Mouse (Mus musculus) lung, adult 2 months (tissue): ENCODE measurements at regions not wholly inside any gene's neighbourhood (a gene's known extent, or its start where the extent isn't known, plus 50 kb on each side); places are given as distances from the start of the nearest gene placed in this dataset.

Experiments used
- DNase-seq: peaks from one replicate; pipeline ENCODE4 v3.0.0; 2022
- H3K4me1 ChIP-seq: fragments of 200-500 bp; 2 replicates; pipeline ENCODE4 v1.6.1; 2011; ENCODE audit warnings: low read length; ENCODE audit not compliant: control insufficient read depth, insufficient read depth
- H3K4me3 ChIP-seq: fragments of 200-500 bp; replicated peaks from 2 replicates; pipeline ENCODE3; 2011; ENCODE audit warnings: low read depth, mild to moderate bottlenecking, control low read depth, low read length; ENCODE audit errors: extremely low read depth
- CTCF ChIP-seq: fragments of 200-500 bp; IDR thresholded peaks from 2 replicates; pipeline ENCODE4 v1.5.1; 2011; ENCODE audit warnings: mild to moderate bottlenecking, low read length, control low read depth; ENCODE audit not compliant: insufficient read depth
- POLR2A ChIP-seq: fragments of 200-500 bp; IDR thresholded peaks from 2 replicates; pipeline ENCODE4 v1.6.1; 2011; ENCODE audit warnings: low read depth, mild to moderate bottlenecking, control low read depth, low read length, borderline replicate concordance; ENCODE audit errors: extremely low read depth
- WGBS: fragments of 180-500 bp; shearing (Covaris S2); methylation state at CpG from one replicate; pipeline ENCODE4 v1.1.7; 2018; 5-methylcytosine and 5-hydroxymethylcytosine counted together

DNA sequence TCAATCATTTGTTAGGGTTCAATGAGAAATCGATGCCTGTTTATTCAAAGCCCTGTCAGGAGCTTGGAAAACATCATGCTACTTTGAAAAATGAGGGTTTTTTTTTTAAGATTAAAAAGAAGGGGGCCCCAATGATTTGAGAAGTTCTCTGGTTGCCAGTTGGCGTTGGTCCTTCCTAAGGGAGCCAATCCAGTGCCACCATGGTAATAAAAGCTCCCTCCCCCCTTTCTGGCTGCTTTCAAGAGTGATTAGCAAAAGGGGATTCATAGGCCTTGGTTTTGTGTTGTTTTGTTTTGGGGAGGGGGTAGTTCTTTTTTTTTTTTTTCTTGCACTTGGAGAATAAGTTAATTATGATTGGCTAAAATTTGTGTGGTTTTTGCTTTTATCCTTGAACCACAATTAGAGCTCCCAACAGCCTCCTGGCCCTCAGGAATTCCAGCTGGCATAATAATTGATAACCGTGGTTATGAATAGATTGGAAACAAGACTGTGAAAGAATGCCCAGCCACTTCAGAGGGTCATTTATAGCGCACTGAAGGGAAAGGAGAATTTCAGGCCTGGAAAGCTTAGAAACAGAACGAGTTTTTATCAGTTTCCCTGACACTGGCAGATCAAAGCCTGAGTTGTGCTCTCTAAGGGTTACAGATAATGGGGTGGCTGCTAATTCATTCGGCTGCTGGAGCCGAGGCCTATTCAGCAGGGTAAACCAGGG is 266.0 kb downstream of the Fam49a start:
- no peak for DNase-seq
- H3K4me3 ChIP-seq, result no peak overlapping the region
- no peaks in the 10 kb centered on the region for H3K4me1 ChIP-seq
- WGBS, result 58% methylated on average over 7 of the region's 7 CpGs
- TF ChIP-seq POLR2A, result no peak
- TF ChIP-seq CTCF, result no peak

DNA sequence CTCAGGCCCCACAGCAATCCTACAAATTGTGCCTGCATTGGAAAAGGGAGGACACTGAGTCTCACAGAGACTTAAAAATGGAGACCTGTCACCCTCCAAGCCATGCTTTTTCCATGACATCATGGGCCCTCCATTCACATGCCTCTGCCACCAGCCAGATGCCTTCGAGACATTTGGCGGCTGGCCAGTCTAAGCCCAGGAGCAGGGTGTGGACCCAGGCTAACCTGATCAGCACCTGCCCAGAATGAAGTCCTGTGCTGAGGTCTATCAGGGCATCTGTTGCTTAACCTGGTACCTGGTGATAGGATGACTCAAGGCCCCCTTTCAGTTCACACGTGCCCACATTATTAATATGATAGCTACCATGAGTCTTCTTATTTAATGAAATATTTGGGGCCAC is 265.4 kb downstream of the Fam49a start:
- Histone ChIP-seq H3K4me1 (no peaks in the 10 kb centered on the region), H3K4me3 (no peak overlapping the region)
- 64% methylated on average over 3 of the region's 3 CpGs for WGBS
- no peak for DNase-seq
- TF ChIP-seq POLR2A (no peak), CTCF (no peak)

DNA sequence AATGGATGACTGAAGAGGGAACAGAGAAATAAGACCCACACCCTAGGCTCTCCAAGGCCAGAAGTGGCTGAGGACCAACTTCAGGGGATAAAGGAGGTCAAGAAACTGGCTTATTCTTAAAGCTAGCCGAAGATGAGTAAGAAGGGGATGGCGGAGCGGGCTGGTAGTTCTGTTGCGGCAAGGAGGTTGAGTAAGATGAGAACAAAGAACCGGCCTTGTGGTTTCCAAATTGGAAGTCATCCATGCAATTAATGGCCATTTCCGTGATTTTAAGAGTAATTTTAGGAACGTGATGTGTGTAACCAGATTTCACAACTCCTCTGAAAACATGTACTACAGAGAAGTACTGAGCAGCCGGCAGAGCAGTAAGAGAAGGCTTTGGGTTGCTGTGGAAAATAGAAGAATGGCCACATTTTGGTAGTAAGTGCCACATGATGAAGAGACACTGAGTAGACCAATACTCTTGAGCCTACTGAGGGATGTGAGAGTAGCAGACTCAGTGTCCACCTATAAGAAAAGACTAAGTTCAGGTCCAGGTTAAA is 258.4 kb downstream of the Fam49a start:
- H3K4me1 ChIP-seq, result no peaks in the 10 kb centered on the region; the same call in 1 of the 2 replicates
- TF ChIP-seq CTCF, result no peak
- no peak for TF ChIP-seq POLR2A
- WGBS, result 79% methylated on average over 8 of the region's 8 CpGs
- no peak overlapping the region for H3K4me3 ChIP-seq
- DNase-seq, result no peak

DNA sequence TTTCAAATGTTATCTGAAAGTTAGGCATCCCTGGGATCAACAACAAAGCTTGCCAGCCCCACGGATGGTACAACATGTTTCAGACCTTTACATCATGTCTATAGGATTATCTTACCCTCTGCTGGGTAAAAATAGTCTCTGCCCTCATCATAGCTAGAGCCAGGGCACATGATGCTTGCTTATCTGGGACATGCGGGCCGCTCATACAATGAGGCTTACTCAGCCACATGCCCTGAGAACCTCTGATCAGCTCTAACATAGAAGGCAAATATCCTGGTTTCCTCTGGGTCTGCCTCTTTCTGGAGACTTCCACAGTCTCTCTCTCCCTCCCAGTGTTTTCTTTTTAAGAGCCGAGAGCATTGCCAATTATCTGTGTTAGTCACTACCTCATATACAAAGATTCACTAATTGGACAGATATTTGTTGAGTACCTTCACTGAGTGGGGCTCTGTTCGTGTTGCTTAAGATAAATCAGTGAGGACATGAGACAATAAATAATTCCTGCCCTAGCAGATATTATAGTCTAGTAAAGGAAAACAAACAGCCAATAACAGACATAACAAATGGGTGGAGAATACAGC is 256.6 kb downstream of the Fam49a start:
- no peak for TF ChIP-seq POLR2A
- no peak for TF ChIP-seq CTCF
- Histone ChIP-seq H3K4me3 (no peak overlapping the region), H3K4me1 (no peaks in the 10 kb centered on the region; the same call in 1 of the 2 replicates)
- WGBS, result 49% methylated on average over 5 of the region's 5 CpGs
- no peak for DNase-seq

DNA sequence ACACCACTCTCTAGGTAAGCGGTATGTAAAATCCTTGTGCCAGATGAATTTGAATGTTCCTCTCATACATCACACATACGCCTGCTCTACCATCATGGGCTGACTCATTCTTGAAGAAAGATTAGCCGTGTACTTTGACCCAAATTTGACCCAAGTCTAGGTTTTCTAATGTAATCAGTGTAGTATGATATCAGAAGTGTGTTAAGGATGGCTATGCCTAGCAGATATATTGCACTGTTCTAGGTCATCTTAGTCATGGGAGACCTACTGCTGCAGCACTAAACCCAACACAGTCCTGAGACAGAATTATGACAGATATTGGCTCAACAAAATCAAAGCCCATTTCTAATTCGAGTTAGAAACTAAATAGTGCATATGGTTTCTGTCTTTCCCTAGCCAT is 255.1 kb downstream of the Fam49a start:
- Histone ChIP-seq H3K4me3 (no peak overlapping the region), H3K4me1 (no peaks in the 10 kb centered on the region; the same call in 1 of the 2 replicates)
- TF ChIP-seq CTCF (no peak), POLR2A (no peak)
- no peak for DNase-seq
- WGBS, result 80% methylated on average over 4 of the region's 4 CpGs

DNA sequence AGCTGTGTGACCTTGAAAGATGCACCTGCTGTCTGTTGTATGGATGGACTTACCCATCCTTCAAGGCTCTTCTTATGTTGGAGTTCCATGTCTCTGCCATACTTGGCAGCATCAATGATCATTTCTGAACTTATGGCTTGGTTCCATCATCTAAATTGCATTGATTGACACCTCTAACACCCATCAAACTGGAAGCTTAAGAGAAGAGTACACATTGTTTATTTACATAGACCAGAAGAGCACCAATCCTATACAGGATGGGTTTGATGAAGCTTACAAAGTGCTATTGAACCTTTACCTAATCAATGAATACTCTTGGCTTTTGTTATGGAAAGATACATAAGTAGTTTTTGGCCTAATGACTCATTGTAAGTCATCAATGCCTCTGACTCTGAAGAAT is 248.8 kb downstream of the Fam49a start:
- no peak for DNase-seq
- no peaks in the 10 kb centered on the region for H3K4me1 ChIP-seq
- TF ChIP-seq CTCF (no peak), POLR2A (no peak)
- no peak overlapping the region for H3K4me3 ChIP-seq

DNA sequence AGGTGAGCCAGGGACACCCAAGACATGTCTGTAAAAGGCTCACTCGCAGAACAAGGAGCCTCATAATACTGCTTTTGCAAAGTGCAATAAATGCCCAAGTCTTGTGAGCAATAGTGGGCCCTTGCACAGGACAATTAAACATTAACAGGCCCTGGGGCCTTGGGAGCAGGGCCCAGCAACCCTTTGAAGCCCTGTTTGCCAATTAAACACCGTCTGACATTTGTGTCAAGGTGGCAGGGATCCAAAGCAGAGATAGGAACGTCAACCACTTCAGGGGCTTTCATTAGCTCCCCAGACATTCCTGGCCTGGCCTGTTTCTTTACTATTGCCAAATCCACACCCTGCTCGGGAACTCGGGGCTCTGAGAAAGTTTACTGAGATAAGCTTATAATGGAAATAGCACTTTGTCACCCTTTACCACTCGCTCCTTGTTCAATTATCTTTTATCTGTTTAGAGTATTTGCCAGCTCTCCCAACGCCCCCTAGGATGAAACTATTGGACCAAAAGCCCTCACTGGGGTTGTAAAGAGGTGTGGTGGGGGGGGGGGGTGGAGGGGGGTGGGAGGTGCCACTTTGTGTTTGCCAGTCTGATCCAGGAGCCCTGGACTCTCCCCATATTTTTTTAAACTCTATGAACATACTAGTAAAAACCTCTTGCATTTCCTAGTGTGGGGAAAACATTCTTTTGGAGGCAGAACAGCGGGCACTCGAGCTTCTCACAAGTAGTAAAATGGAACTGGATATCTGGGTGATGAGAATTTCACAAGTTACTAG is 247.4 kb downstream of the Fam49a start:
- DNase-seq, result peak; percentile 46
- no peak overlapping the region for H3K4me3 ChIP-seq
- no peak for TF ChIP-seq CTCF
- no peak for TF ChIP-seq POLR2A
- 35% methylated on average over 9 of the region's 9 CpGs for WGBS
- H3K4me1 ChIP-seq, result no peaks in the 10 kb centered on the region

DNA sequence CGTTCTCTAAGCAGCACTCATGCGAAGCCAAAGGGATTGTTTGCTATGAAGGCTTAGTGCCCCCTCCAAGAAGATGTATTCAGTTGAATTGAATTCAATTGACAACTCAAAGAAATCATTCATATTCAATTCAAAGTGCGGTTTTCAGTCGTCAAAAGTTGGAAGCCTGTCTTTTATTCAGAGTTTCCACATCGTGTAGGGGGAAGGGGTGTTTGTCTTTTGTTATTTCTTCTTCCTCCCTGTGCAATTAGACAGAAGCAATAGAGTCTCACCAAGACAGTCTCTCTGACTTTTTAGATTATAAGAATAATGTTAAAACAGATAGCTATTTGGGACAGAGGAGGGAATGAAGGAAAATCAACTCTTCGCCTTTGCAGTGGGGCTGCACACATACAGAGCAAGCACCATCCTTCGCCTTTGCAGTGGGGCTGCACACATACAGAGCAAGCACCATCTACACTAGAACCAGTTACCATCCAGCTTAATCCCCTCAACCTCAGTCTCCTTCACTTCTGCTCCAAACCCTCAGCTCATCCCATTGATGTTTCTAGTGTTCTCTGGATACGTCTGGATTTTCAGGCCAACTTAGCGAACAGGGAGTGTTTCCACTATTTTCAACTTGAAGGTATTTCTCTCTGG is 246.7 kb downstream of the Fam49a start:
- 75% methylated on average over 9 of the region's 9 CpGs for WGBS
- H3K4me1 ChIP-seq, result no peaks in the 10 kb centered on the region
- DNase-seq, result no peak
- H3K4me3 ChIP-seq, result no peak overlapping the region
- TF ChIP-seq POLR2A (no peak), CTCF (no peak)

DNA sequence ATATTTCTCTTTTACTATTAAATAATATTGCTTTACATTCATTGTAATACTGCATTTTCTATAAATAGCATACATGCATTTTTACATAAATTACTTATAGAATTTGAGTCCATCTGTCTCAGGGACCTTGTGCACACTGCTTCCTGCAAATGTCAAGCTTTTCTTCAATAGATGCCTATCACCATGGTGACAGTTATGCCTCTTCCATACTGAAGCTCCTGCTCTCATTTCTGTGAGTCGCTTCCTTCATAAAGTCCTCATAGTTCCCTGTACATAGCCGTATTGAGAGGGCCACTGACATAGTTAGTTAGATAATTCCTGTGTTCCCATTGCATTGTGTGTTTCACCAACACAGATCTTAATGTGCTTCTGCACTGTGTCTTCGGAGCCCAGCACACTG is 244.7 kb downstream of the Fam49a start:
- H3K4me3 ChIP-seq, result no peak overlapping the region
- TF ChIP-seq CTCF (no peak), POLR2A (no peak)
- 89% methylated on average over 3 of the region's 3 CpGs for WGBS
- H3K4me1 ChIP-seq, result no peaks in the 10 kb centered on the region
- no peak for DNase-seq
